Mouse (Mus musculus) myocyte (in vitro differentiated cells): ENCODE results near the gene Hspb9.

Experiments
- CEBPB ChIP-seq: IDR thresholded peaks from 2 replicates; pipeline ENCODE4 v1.6.1; 2011; ENCODE audit warnings: mild to moderate bottlenecking, moderate library complexity; ENCODE audit not compliant: poor library complexity, insufficient read depth, severe bottlenecking
- E2F4 ChIP-seq: IDR thresholded peaks from one replicate; pipeline ENCODE4 v1.6.1; 2011; ENCODE audit warnings: mild to moderate bottlenecking, control low read depth, moderate library complexity; ENCODE audit not compliant: insufficient read depth
- MAX ChIP-seq: IDR thresholded peaks from one replicate; pipeline ENCODE4 v1.6.1; 2011; ENCODE audit warnings: low read depth, mild to moderate bottlenecking, control low read depth
- MYOD1 ChIP-seq, 3 experiments: IDR thresholded peaks; one replicate each; pipeline ENCODE4 v1.6.1; 2011; ENCODE audit warnings: control low read depth in 2 of 3, low read depth in 2 of 3, mild to moderate bottlenecking in 2 of 3, moderate library complexity in 1 of 3; ENCODE audit not compliant: insufficient read length in 2 of 3, control insufficient read depth in 1 of 3
- MYOG ChIP-seq, 3 experiments: IDR thresholded peaks; one replicate each; pipeline ENCODE4 v1.6.1; 2011; ENCODE audit warnings: control low read depth in 2 of 3, low read depth in 2 of 3, mild to moderate bottlenecking in 2 of 3; ENCODE audit not compliant: insufficient read length in 2 of 3, control insufficient read depth in 1 of 3, insufficient read depth in 1 of 3
- POLR2A ChIP-seq: IDR thresholded peaks from one replicate; pipeline ENCODE4 v1.6.1; 2011; ENCODE audit warnings: low read depth, mild to moderate bottlenecking, control low read depth, moderate library complexity; ENCODE audit not compliant: insufficient read length
- POLR2AphosphoS2 ChIP-seq: IDR thresholded peaks from one replicate; pipeline ENCODE4 v1.6.1; 2011; ENCODE audit warnings: low read depth, control low read depth; ENCODE audit not compliant: insufficient read length
- SRF ChIP-seq: IDR thresholded peaks from one replicate; pipeline ENCODE4 v1.6.1; 2011; ENCODE audit warnings: low read depth; ENCODE audit not compliant: control insufficient read depth, insufficient read length
- TCF12 ChIP-seq: IDR thresholded peaks from one replicate; pipeline ENCODE4 v1.6.1; 2011; ENCODE audit warnings: mild to moderate bottlenecking, control low read depth; ENCODE audit not compliant: poor library complexity, insufficient read depth, severe bottlenecking
- TCF3 ChIP-seq: IDR thresholded peaks from one replicate; pipeline ENCODE4 v1.6.1; 2011; ENCODE audit warnings: low read depth, control low read depth; ENCODE audit not compliant: insufficient read length
- USF1 ChIP-seq: IDR thresholded peaks from one replicate; pipeline ENCODE4 v1.6.1; 2011; ENCODE audit warnings: low read depth, mild to moderate bottlenecking, control low read depth, moderate library complexity

DNA sequence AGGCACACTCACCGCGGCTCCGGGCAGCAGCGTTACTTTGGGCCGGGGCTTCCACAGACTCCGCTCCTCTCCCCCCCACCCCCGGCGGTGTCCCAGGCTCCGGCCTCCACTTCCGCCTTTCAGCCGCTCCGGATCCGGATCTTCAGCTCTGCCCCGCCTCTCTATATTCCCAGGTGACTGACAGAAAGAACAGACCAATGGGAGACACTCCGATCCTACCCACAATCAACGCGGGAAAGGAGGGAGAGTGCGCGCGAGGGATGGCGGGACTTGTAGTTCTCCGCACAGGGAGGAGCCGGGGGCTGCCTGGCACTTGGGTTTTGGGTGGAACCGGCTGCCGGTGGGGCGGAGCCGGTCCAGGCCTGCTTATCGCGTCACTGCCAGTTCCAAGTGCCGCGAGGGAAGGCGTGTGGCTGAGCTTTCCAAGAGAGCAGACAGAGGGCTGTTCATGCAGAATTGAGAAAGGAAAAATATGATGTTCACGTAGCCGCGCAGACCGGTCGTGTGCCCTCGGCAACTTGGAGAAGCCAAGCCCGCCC is 24.5 kb downstream of the Hspb9 start, which contains the start of gene Rab5c:
- peak; percentile 62 for TF ChIP-seq POLR2A
- peak in 1 of 3 experiments; percentile 44 for TF ChIP-seq MYOG (IDR thresholded peaks at IDR 0.05; ENCODE audit: control insufficient read depth in 1 of 3, insufficient read depth in 1 of 3, insufficient read length in 2 of 3, low read depth in 2 of 3)
- TF ChIP-seq POLR2AphosphoS2, result peak; percentile 66
- TF ChIP-seq USF1, result no peak
- no peak for TF ChIP-seq TCF12
- no peak for TF ChIP-seq MAX
- no peak for TF ChIP-seq SRF
- peak in 1 of 3 experiments; percentile 47 for TF ChIP-seq MYOD1 (IDR thresholded peaks at IDR 0.05; ENCODE audit: control insufficient read depth in 1 of 3, insufficient read length in 2 of 3, low read depth in 2 of 3)
- peak; percentile 51 for TF ChIP-seq E2F4
- TF ChIP-seq CEBPB, result no peak
- TF ChIP-seq TCF3, result no peak
